Mouse (Mus musculus): Measurements from ENCODE around the gene Ppp1r9a. TPM values are rescaled to one million over a fixed set of nuclear protein-coding genes. Genes with fewer than 3 reads are reported as not detected.

Ppp1r9a gene
- total and polyA plus RNA-seq, 3 experiments = 1.0 TPM; not detected in 2

DNA sequence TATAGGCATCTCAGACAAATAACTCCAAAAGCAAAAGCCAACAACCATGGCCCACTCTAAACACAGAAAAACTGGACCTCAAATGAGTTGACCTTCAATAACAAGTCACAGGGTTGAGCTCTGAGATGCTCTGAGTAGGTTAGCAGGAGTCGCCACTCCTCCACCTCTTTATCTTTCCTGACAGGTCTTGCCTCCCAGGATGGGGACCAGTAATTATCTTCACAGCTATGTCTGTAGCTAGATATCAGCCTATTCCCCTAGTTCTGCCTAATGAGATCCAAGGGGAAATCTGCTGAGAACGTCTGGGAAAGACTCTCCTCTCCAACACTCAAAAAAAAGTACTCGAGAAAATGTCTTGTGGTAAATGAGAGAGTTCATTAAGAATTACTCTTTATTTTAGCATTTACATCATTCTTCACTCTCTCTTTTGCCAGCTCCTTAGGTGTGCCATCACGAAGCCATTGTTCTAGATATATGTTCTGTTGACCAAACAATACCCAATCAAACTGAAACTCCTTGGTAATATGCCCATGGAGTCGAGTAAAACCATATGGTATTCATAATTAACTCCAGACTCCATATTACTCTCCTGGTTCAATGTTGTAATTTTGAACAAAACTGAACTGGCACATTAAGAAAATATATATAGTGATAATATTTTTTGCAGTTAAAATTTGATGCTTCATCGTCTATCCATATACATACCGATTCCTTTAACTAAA is 283.7 kb downstream of the Ppp1r9a start:
- no peak overlapping the region for H3K27ac ChIP-seq (ENCODE audit: insufficient read depth, low read depth)

DNA sequence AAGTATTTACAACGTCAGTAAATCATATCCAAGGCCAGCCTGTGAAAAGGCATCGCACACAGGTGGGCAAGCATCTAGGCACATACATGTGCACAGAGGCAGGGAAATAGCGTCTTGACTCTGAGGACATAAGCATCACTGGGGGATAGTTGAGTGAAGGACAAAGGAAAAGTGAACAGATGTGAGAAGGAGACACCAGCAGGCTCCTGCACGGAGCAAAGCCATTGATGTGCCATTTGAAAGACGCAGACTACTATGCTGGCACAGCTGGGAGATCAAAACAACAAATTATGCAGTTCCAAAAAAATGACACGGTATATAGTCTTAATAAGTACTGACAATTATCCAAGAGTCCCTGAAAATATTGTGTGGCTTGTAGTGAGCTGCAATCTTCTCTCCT is 284.9 kb downstream of the Ppp1r9a start:
- Histone ChIP-seq H3K4me1 (ENCODE audit: control insufficient read depth in 1 of 2, insufficient read depth in 2 of 2) (no peaks in the 10 kb centered on the region), H3K79me2 (replicated peaks; ENCODE audit: control insufficient read depth, extremely low read depth, insufficient read depth, poor library complexity, severe bottlenecking) (no peaks in the 10 kb centered on the region), H3K27ac (ENCODE audit: insufficient read depth, low read depth) (no peak overlapping the region), H3K36me3 (replicated peaks in 1 of 2; ENCODE audit: control insufficient read depth in 1 of 2, insufficient read depth in 1 of 2, low read length in 1 of 2) (no peaks in the 10 kb centered on the region), H3K4me2 (ENCODE audit: insufficient read depth, low read depth, poor library complexity, severe bottlenecking) (no peak overlapping the region), H3K9me3 (replicated peaks; ENCODE audit: low read length) (no peaks in the 10 kb centered on the region), H3K9ac (ENCODE audit: insufficient read depth, low read depth) (no peak overlapping the region), H3K4me3 (replicated peaks in 1 of 3; ENCODE audit: low read depth in 2 of 3, low read length in 2 of 3, poor library complexity in 1 of 3) (no peak overlapping the region), H3K27me3 (replicated peaks) (no peaks in the 10 kb centered on the region)
- in situ Hi-C loops (cut with MboI; ENCODE audit: low pct_ligation_motif_present, low pct_unique_long_range_greater_than_20kb, low sequenced_read_pairs) (no loop called here), dilution Hi-C loops (cut with MboI; ENCODE audit: extremely low pct_ligation_motif_present, extremely low pct_unique_long_range_greater_than_20kb, low sequenced_read_pairs) (no loop called here)
- no peak for TF ChIP-seq KAT2A (IDR thresholded peaks at IDR 0.05; ENCODE audit: insufficient replicate concordance, low read length)
- no peak for DNase-seq (ENCODE audit: extremely low read depth)

More for the DNA sequence above, 283.7 kb downstream of the Ppp1r9a start:
- no peak for TF ChIP-seq E2F4 (IDR thresholded peaks at IDR 0.05; ENCODE audit: insufficient replicate concordance, low read depth, low read length)
- H3K9ac ChIP-seq (ENCODE audit: insufficient read depth, low read depth) = no peak overlapping the region
- no peaks in the 10 kb centered on the region for H3K79me2 ChIP-seq (replicated peaks; ENCODE audit: control insufficient read depth, extremely low read depth, insufficient read depth, poor library complexity, severe bottlenecking)
- in situ Hi-C loops (cut with MboI; ENCODE audit: low pct_ligation_motif_present, low pct_unique_long_range_greater_than_20kb, low sequenced_read_pairs) (no loop called here), dilution Hi-C loops (cut with MboI; ENCODE audit: extremely low pct_ligation_motif_present, extremely low pct_unique_long_range_greater_than_20kb, low sequenced_read_pairs) (no loop called here)
- no peaks in the 10 kb centered on the region for H3K4me1 ChIP-seq (ENCODE audit: control insufficient read depth in 1 of 2, insufficient read depth in 2 of 2)
- no peak overlapping the region for H3K4me3 ChIP-seq (replicated peaks in 1 of 3; ENCODE audit: low read depth in 2 of 3, low read length in 2 of 3, poor library complexity in 1 of 3)
- no peaks in the 10 kb centered on the region for H3K36me3 ChIP-seq (replicated peaks in 1 of 2; ENCODE audit: control insufficient read depth in 1 of 2, insufficient read depth in 1 of 2, low read length in 1 of 2)
- no peaks in the 10 kb centered on the region for H3K27me3 ChIP-seq (replicated peaks)
- no peaks in the 10 kb centered on the region for H3K9me3 ChIP-seq (replicated peaks; ENCODE audit: low read length)
- no peak for DNase-seq (ENCODE audit: extremely low read depth)
- no peak overlapping the region for H3K4me2 ChIP-seq (ENCODE audit: insufficient read depth, low read depth, poor library complexity, severe bottlenecking)

DNA sequence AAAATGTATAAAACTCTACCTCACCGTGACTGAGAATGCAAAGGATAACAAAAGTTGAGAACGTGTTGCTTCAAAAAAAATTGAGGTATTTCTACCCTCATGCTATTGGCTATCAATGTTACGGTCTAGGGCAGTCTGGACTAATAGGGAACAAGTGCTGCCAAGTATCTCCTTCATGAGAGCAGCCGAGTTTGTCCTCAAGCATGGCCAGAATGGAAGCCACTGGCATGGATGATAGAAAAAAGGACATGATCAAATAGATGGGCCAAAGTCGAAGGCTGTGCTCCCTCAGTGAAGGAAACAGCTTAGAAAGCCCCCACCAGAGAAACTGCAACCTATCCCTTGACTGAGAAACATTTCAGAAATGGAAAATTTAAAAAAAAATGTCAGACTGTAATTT is 285.3 kb downstream of the Ppp1r9a start:
- dilution Hi-C loops (cut with MboI; ENCODE audit: extremely low pct_ligation_motif_present, extremely low pct_unique_long_range_greater_than_20kb, low sequenced_read_pairs) = no loop called here
- Histone ChIP-seq H3K9me3 (replicated peaks; ENCODE audit: low read length) (no peaks in the 10 kb centered on the region), H3K4me3 (replicated peaks in 1 of 3; ENCODE audit: low read depth in 2 of 3, low read length in 2 of 3, poor library complexity in 1 of 3) (no peak overlapping the region), H3K9ac (ENCODE audit: insufficient read depth, low read depth) (no peak overlapping the region), H3K36me3 (replicated peaks in 1 of 2; ENCODE audit: control insufficient read depth in 1 of 2, insufficient read depth in 1 of 2, low read length in 1 of 2) (no peaks in the 10 kb centered on the region), H3K27ac (ENCODE audit: insufficient read depth, low read depth) (no peak overlapping the region), H3K4me1 (ENCODE audit: control insufficient read depth in 1 of 2, insufficient read depth in 2 of 2) (no peaks in the 10 kb centered on the region), H3K79me2 (replicated peaks; ENCODE audit: control insufficient read depth, extremely low read depth, insufficient read depth, poor library complexity, severe bottlenecking) (no peaks in the 10 kb centered on the region), H3K27me3 (replicated peaks) (no peaks in the 10 kb centered on the region), H3K4me2 (ENCODE audit: insufficient read depth, low read depth, poor library complexity, severe bottlenecking) (no peak overlapping the region)
- in situ Hi-C loops (cut with MboI; ENCODE audit: low pct_ligation_motif_present, low pct_unique_long_range_greater_than_20kb, low sequenced_read_pairs) = no loop called here
- DNase-seq (ENCODE audit: extremely low read depth) = no peak
- TF ChIP-seq POLR2A (IDR thresholded peaks at IDR 0.05; ENCODE audit: low read depth, low read length) (no peak), USF2 (conservative IDR thresholded peaks at IDR 0.05; ENCODE audit: low read depth, low read length) (no peak), MYC (IDR thresholded peaks at IDR 0.05; ENCODE audit: low read depth, low read length) (no peak), PAX5 (IDR thresholded peaks at IDR 0.05; ENCODE audit: low read length) (no peak), JUN (IDR thresholded peaks at IDR 0.05; ENCODE audit: insufficient read depth, low read depth, low read length) (no peak), E2F4 (IDR thresholded peaks at IDR 0.05; ENCODE audit: insufficient replicate concordance, low read depth, low read length) (no peak), POLR2AphosphoS2 (IDR thresholded peaks at IDR 0.05; ENCODE audit: low read depth, low read length) (no peak), GABPA (IDR thresholded peaks at IDR 0.05; ENCODE audit: insufficient replicate concordance, low read depth, low read length) (no peak), USF1 (IDR thresholded peaks at IDR 0.05; ENCODE audit: low read depth, low read length) (no peak), JUND (conservative IDR thresholded peaks at IDR 0.05; ENCODE audit: low read depth, low read length) (no peak), MAFK (IDR thresholded peaks at IDR 0.05; ENCODE audit: insufficient replicate concordance, low read length) (no peak), KAT2A (IDR thresholded peaks at IDR 0.05; ENCODE audit: insufficient replicate concordance, low read length) (no peak), ELF1 (IDR thresholded peaks at IDR 0.05; ENCODE audit: low read depth, low read length) (no peak), ZNF384 (IDR thresholded peaks at IDR 0.05; ENCODE audit: low read depth, low read length) (no peak), MAX (IDR thresholded peaks at IDR 0.05; ENCODE audit: low read length) (no peak), ZKSCAN1 (IDR thresholded peaks at IDR 0.05; ENCODE audit: borderline replicate concordance, low read depth, low read length) (no peak), RCOR1 (conservative IDR thresholded peaks at IDR 0.05; ENCODE audit: low read depth, low read length) (no peak), IRF4 (IDR thresholded peaks at IDR 0.05; ENCODE audit: low read depth, low read length) (no peak), RAD21 (IDR thresholded peaks at IDR 0.05; ENCODE audit: low read depth, low read length) (no peak), TBP (conservative IDR thresholded peaks at IDR 0.05; ENCODE audit: low read depth, low read length) (no peak)

Data from CH12.LX (cell line).